ENCODE assay signal across 8 mouse cellular contexts in genomic region chr16:33193649-33194048, GRCm38 (mm10).
A peak's percentile ranks its signal among the peaks of the same experiment; 100 is the strongest.
DNase-seq lines count a peak whose midpoint lies in the region; ATAC-seq lines count a peak whose summit lies in the region.

No protein-coding gene starts in this region.

- no peak for ATAC-seq in cerebellum, adult (ENCODE audit: insufficient number of reproducible peaks, low FRiP score, low TSS enrichment)

- DNase-seq in cerebellum, adult 18-20 months: peak; percentile 49 to 59
- DNase-seq in right cerebral cortex, adult 18-20 months: peak; percentile 60
- no peak for DNase-seq in right cerebral cortex, postnatal 36 days (ENCODE audit: low spot score in 2 of 2)
- DNase-seq in embryo, embryonic 11.5 days (ENCODE audit: low read depth, low spot score): peak; percentile 29
- peak; percentile 65 for DNase-seq in kidney, adult 9 months
- DNase-seq in lung, postnatal 10 days: peak; percentile 62
- DNase-seq in spleen, postnatal 36 days (ENCODE audit: low spot score in 2 of 2): peak; percentile 30 to 35

Comparison
In these comparisons a context has a peak if more than half of its experiments do, and no peak if none do; other contexts are left out.
1. DNase-seq: peak in cerebellum, adult 18-20 months (2 of 2), right cerebral cortex, adult 18-20 months (single experiment), embryo, embryonic 11.5 days (single experiment), kidney, adult 9 months (single experiment), lung, postnatal 10 days (single experiment) and spleen, postnatal 36 days (2 of 2); none in right cerebral cortex, postnatal 36 days (0 of 2).